Mouse (Mus musculus): ENCODE results near the gene Mapt. TPM values are rescaled to one million over a fixed set of nuclear protein-coding genes. Genes with fewer than 3 reads are reported as not detected.

Mapt gene
- total and polyA plus RNA-seq, 3 experiments, result 0.21 to 1.7 (median 0.64) TPM

DNA sequence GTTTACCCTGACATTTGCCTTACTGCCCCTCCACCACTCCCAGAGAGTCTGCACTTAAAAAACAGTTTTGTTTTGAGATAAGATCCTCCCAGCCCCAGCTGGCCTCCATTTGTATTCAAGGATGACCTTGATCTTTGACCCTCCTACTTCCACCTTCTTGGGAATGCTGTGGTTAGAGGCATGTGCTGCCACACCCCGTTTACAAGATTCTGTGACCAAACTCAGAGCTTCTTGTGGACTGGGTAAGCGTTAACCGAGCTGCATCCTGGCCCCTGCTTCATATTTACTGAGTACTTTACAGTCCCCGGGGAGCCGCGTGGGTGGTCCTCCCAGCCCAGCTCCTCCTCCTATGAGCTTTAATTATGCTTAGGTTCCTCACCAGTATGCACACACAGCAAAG is 64.5 kb downstream of the Mapt start:
- no peaks in the 10 kb centered on the region for H3K27me3 ChIP-seq (replicated peaks)
- dilution Hi-C loops (cut with MboI; ENCODE audit: extremely low pct_ligation_motif_present, extremely low pct_unique_long_range_greater_than_20kb, low sequenced_read_pairs) (no loop called here), in situ Hi-C loops (cut with MboI; ENCODE audit: low pct_ligation_motif_present, low pct_unique_long_range_greater_than_20kb, low sequenced_read_pairs) (no loop called here)
- no peaks in the 10 kb centered on the region for H3K79me2 ChIP-seq (replicated peaks; ENCODE audit: control insufficient read depth, extremely low read depth, insufficient read depth, poor library complexity, severe bottlenecking)
- no peak overlapping the region for H3K27ac ChIP-seq (ENCODE audit: insufficient read depth, low read depth)
- TF ChIP-seq USF2 (conservative IDR thresholded peaks at IDR 0.05; ENCODE audit: low read depth, low read length), result no peak
- TF ChIP-seq MXI1 (IDR thresholded peaks at IDR 0.05; ENCODE audit: low read depth, low read length), result no peak
- TF ChIP-seq SMC3 (IDR thresholded peaks at IDR 0.05; ENCODE audit: low read depth, low read length), result no peak
- TF ChIP-seq SIN3A (IDR thresholded peaks at IDR 0.05; ENCODE audit: low read length), result no peak
- TF ChIP-seq MEF2A (IDR thresholded peaks at IDR 0.05; ENCODE audit: borderline replicate concordance, low read depth, low read length), result no peak
- no peak for TF ChIP-seq EP300 (IDR thresholded peaks at IDR 0.05; ENCODE audit: low read length)
- TF ChIP-seq RAD21 (IDR thresholded peaks at IDR 0.05; ENCODE audit: low read depth, low read length), result no peak
- TF ChIP-seq RCOR1 (conservative IDR thresholded peaks at IDR 0.05; ENCODE audit: low read depth, low read length), result no peak
- no peak for TF ChIP-seq BHLHE40 (IDR thresholded peaks at IDR 0.05; ENCODE audit: low read depth, low read length)
- no peak for TF ChIP-seq ZC3H11A (IDR thresholded peaks at IDR 0.05; ENCODE audit: low read depth, low read length)
- TF ChIP-seq TCF12 (IDR thresholded peaks at IDR 0.05; ENCODE audit: low read depth, low read length), result no peak
- no peak for TF ChIP-seq PAX5 (IDR thresholded peaks at IDR 0.05; ENCODE audit: low read length)
- no peak for TF ChIP-seq ZMIZ1 (IDR thresholded peaks at IDR 0.05; ENCODE audit: low read depth, low read length)
- no peaks in the 10 kb centered on the region for H3K9me3 ChIP-seq (replicated peaks; ENCODE audit: low read length)
- no peak for DNase-seq (ENCODE audit: extremely low read depth)
- peak overlapping the region; percentile 14; the same call in 1 of the 2 replicates for H3K4me2 ChIP-seq (ENCODE audit: insufficient read depth, low read depth, poor library complexity, severe bottlenecking)
- H3K9ac ChIP-seq (ENCODE audit: insufficient read depth, low read depth), result no peak overlapping the region
- H3K4me3 ChIP-seq (replicated peaks in 1 of 3; ENCODE audit: low read depth in 2 of 3, low read length in 2 of 3, poor library complexity in 1 of 3), result no peak overlapping the region
- H3K36me3 ChIP-seq (replicated peaks in 1 of 2; ENCODE audit: control insufficient read depth in 1 of 2, insufficient read depth in 1 of 2, low read length in 1 of 2), result no peaks in the 10 kb centered on the region
- peaks cover 0 to 8% of the 10 kb centered on the region in 2 experiments; a peak in 2 of 4 replicates for H3K4me1 ChIP-seq (ENCODE audit: control insufficient read depth in 1 of 2, insufficient read depth in 2 of 2)

DNA sequence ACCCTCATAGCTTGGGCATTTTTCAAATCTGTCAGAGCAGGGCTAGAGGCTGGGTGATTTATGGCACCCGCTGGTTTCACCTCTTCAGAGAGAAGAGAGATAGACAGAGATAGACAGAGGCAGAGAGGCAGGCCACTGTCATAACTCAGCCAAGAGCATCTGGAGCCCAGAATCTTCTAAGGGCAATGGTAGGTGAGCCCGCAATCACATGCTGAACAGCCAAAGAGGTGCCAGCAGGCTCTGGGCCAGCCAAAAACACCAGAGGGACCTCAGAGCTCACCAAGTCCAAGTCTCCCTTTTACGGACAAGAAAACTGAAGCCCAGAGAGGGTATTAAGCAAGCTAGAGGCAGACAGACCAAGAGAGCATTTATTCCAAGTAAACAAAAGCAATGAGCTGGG is 66.5 kb downstream of the Mapt start:
- Histone ChIP-seq H3K36me3 (replicated peaks in 1 of 2; ENCODE audit: control insufficient read depth in 1 of 2, insufficient read depth in 1 of 2, low read length in 1 of 2) (no peaks in the 10 kb centered on the region), H3K79me2 (replicated peaks; ENCODE audit: control insufficient read depth, extremely low read depth, insufficient read depth, poor library complexity, severe bottlenecking) (no peaks in the 10 kb centered on the region), H3K4me3 (replicated peaks in 1 of 3; ENCODE audit: low read depth in 2 of 3, low read length in 2 of 3, poor library complexity in 1 of 3) (no peak overlapping the region), H3K4me1 (ENCODE audit: control insufficient read depth in 1 of 2, insufficient read depth in 2 of 2) (peaks cover 0 to 7% of the 10 kb centered on the region in 2 experiments; a peak in 2 of 4 replicates), H3K9me3 (replicated peaks; ENCODE audit: low read length) (no peaks in the 10 kb centered on the region), H3K9ac (ENCODE audit: insufficient read depth, low read depth) (no peak overlapping the region), H3K27me3 (replicated peaks) (peaks cover 1% of the 10 kb centered on the region), H3K27ac (ENCODE audit: insufficient read depth, low read depth) (no peak overlapping the region), H3K4me2 (ENCODE audit: insufficient read depth, low read depth, poor library complexity, severe bottlenecking) (no peak overlapping the region)
- DNase-seq (ENCODE audit: extremely low read depth), result no peak
- in situ Hi-C loops (cut with MboI; ENCODE audit: low pct_ligation_motif_present, low pct_unique_long_range_greater_than_20kb, low sequenced_read_pairs), result no loop called here
- TF ChIP-seq MXI1 (IDR thresholded peaks at IDR 0.05; ENCODE audit: low read depth, low read length) (no peak), JUN (IDR thresholded peaks at IDR 0.05; ENCODE audit: insufficient read depth, low read depth, low read length) (no peak), CHD1 (IDR thresholded peaks at IDR 0.05; ENCODE audit: low read depth, low read length) (no peak), NELFE (IDR thresholded peaks at IDR 0.05; ENCODE audit: low read depth, low read length) (no peak), ZNF384 (IDR thresholded peaks at IDR 0.05; ENCODE audit: low read depth, low read length) (no peak), ETS1 (conservative IDR thresholded peaks at IDR 0.05; ENCODE audit: low read depth, low read length) (no peak), SIN3A (IDR thresholded peaks at IDR 0.05; ENCODE audit: low read length) (no peak), HCFC1 (IDR thresholded peaks at IDR 0.05; ENCODE audit: low read depth, low read length) (no peak), MYC (IDR thresholded peaks at IDR 0.05; ENCODE audit: low read depth, low read length) (no peak)
- dilution Hi-C loops (cut with MboI; ENCODE audit: extremely low pct_ligation_motif_present, extremely low pct_unique_long_range_greater_than_20kb, low sequenced_read_pairs), result no loop called here

Measured in CH12.LX (cell line).